Mouse (Mus musculus) forebrain, postnatal 0 days (tissue): ENCODE results near the gene Tmem252. TPM values are rescaled to one million over a fixed set of nuclear protein-coding genes. Genes with fewer than 3 reads are reported as not detected.
"Not testable (repeated sequence)": the region's sequence is repeated elsewhere in the genome, so short reads cannot be mapped to it uniquely, and the experiment has no call there.

Experiments
- ATAC-seq: fragments of 200-750 bp; cut with Nextera tagmentation; 2 replicates; pipeline ENCODE4 v1.8.0; 2017; ENCODE audit warnings: mild to moderate bottlenecking, moderate library complexity
- DNase-seq: peaks from one replicate; pipeline ENCODE4 v3.0.0-alpha.2; 2015
- H3K27ac ChIP-seq: fragments of 300-500 bp; sonication (generic); 2 replicates; pipeline ENCODE4 v1.5.1; 2014; ENCODE audit warnings: low read depth, mild to moderate bottlenecking, antibody characterized with exemption, low read length, moderate library complexity, mixed read lengths
- H3K27me3 ChIP-seq: fragments of 300-500 bp; sonication (generic); 2 replicates; pipeline ENCODE4 v1.6.1; 2014; ENCODE audit warnings: mild to moderate bottlenecking, low read length, mixed read lengths; ENCODE audit not compliant: insufficient read depth
- H3K36me3 ChIP-seq: fragments of 300-500 bp; sonication (generic); 2 replicates; pipeline ENCODE4 v1.6.1; 2014; ENCODE audit warnings: mild to moderate bottlenecking, moderate library complexity; ENCODE audit not compliant: insufficient read depth
- H3K4me1 ChIP-seq: fragments of 300-500 bp; sonication (generic); 2 replicates; pipeline ENCODE4 v1.6.1; 2014; ENCODE audit warnings: antibody characterized with exemption; ENCODE audit not compliant: insufficient read depth
- H3K4me2 ChIP-seq: fragments of 300-500 bp; sonication (generic); 2 replicates; pipeline ENCODE4 v1.6.1; 2014; ENCODE audit warnings: low read depth, mild to moderate bottlenecking, moderate library complexity
- H3K4me3 ChIP-seq: fragments of 300-500 bp; sonication (generic); 2 replicates; pipeline ENCODE4 v1.5.1; 2014; ENCODE audit warnings: low read depth, low read length, mixed read lengths
- H3K9ac ChIP-seq: fragments of 300-500 bp; sonication (generic); 2 replicates; pipeline ENCODE4 v1.6.1; 2014; ENCODE audit warnings: mild to moderate bottlenecking
- H3K9me3 ChIP-seq: fragments of 300-500 bp; sonication (generic); 2 replicates; pipeline ENCODE4 v1.6.1; 2016; ENCODE audit warnings: low read length
- CTCF ChIP-seq: sonication (generic); IDR thresholded peaks from 2 replicates; pipeline ENCODE4 v1.5.1; 2016; ENCODE audit warnings: antibody characterized with exemption, control low read depth, low read depth
- WGBS: fragments of 180-500 bp; shearing (Covaris S2); extraction: QIAGEN DNeasy Blood & Tissue Kit; methylation state at CpG from one replicate; pipeline ENCODE4 v1.1.7; 2014; 5-methylcytosine and 5-hydroxymethylcytosine counted together
- polyA plus RNA-seq: library from polyadenylated mRNA; unstranded; fragments of >200 nt; fragmentation: Nextera tagmentation; extraction: Ambion mirVana; gene quantifications from 2 replicates; pipeline ENCODE4 v1.2.1, GENCODE M21; 2015
- total RNA-seq: library from RNA; depleted of rRNA; stranded (reverse); fragments of >200 nt; gene quantifications from 2 replicates; pipeline ENCODE4 v1.2.3, GENCODE M21; 2014

The Tmem252 gene
- total and polyA plus RNA-seq, 2 experiments from 2014 or later: 0.98 to 1.2 TPM

GRCm38 (mm10) chr19:24698651-24699050, 24.8 kb downstream of the Tmem252 start:
- no peak overlapping the region for H3K9ac ChIP-seq
- ATAC-seq (no peak), DNase-seq (no peak)
- no peak overlapping the region for H3K4me2 ChIP-seq
- H3K36me3 ChIP-seq: no peaks in the 10 kb centered on the region
- no peaks in the 10 kb centered on the region for H3K9me3 ChIP-seq
- no peak overlapping the region for H3K27ac ChIP-seq
- H3K4me1 ChIP-seq: no peaks in the 10 kb centered on the region
- no peak overlapping the region for H3K4me3 ChIP-seq
- H3K27me3 ChIP-seq: no peaks in the 10 kb centered on the region
- WGBS: 71% methylated on average over 5 of the region's 5 CpGs
- TF ChIP-seq CTCF: no peak

- no peak overlapping the region for H3K9ac ChIP-seq
- TF ChIP-seq CTCF: no peak
- no peaks in the 10 kb centered on the region for H3K4me1 ChIP-seq
- 75% methylated on average over 3 of the region's 3 CpGs for WGBS
- no peak overlapping the region for H3K4me3 ChIP-seq
- no peaks in the 10 kb centered on the region for H3K36me3 ChIP-seq
- H3K27me3 ChIP-seq: no peaks in the 10 kb centered on the region
- no peaks in the 10 kb centered on the region for H3K9me3 ChIP-seq
- no peak for DNase-seq
- no peak for ATAC-seq
- no peak overlapping the region for H3K27ac ChIP-seq
- no peak overlapping the region for H3K4me2 ChIP-seq
Observed at GRCm38 (mm10) chr19:24699196-24699595, 25.4 kb downstream of the Tmem252 start.

GRCm38 (mm10) chr19:24699910-24700309, 26.1 kb downstream of the Tmem252 start:
- no peak for ATAC-seq
- H3K4me1 ChIP-seq: no peaks in the 10 kb centered on the region
- DNase-seq: no peak
- no peaks in the 10 kb centered on the region for H3K27me3 ChIP-seq
- no peak overlapping the region for H3K9ac ChIP-seq
- TF ChIP-seq CTCF: peak; percentile 47
- H3K36me3 ChIP-seq: no peaks in the 10 kb centered on the region
- no peaks in the 10 kb centered on the region for H3K9me3 ChIP-seq
- no peak overlapping the region for H3K4me2 ChIP-seq
- no peak overlapping the region for H3K4me3 ChIP-seq
- H3K27ac ChIP-seq: no peak overlapping the region

GRCm38 (mm10) chr19:24700664-24701063, 26.9 kb downstream of the Tmem252 start:
- no peak for TF ChIP-seq CTCF
- no peak for DNase-seq
- 87% methylated on average over 5 of the region's 5 CpGs for WGBS
- no peaks in the 10 kb centered on the region for H3K9me3 ChIP-seq
- no peak for ATAC-seq
- no peak overlapping the region for H3K27ac ChIP-seq
- no peaks in the 10 kb centered on the region for H3K36me3 ChIP-seq
- no peaks in the 10 kb centered on the region for H3K27me3 ChIP-seq
- no peak overlapping the region for H3K4me2 ChIP-seq
- no peak overlapping the region for H3K9ac ChIP-seq
- H3K4me3 ChIP-seq: no peak overlapping the region
- no peaks in the 10 kb centered on the region for H3K4me1 ChIP-seq

- no peak overlapping the region for H3K27ac ChIP-seq
- no peaks in the 10 kb centered on the region for H3K36me3 ChIP-seq
- H3K9me3 ChIP-seq: no peaks in the 10 kb centered on the region
- H3K9ac ChIP-seq: no peak overlapping the region
- no peaks in the 10 kb centered on the region for H3K4me1 ChIP-seq
- no peak for DNase-seq
- no peak overlapping the region for H3K4me2 ChIP-seq
- 0 out of 2 replicates have a peak, but pooled peaks have one; percentile 8 for TF ChIP-seq CTCF
- H3K4me3 ChIP-seq: no peak overlapping the region
- H3K27me3 ChIP-seq: no peaks in the 10 kb centered on the region
- no peak for ATAC-seq
- WGBS: 68% methylated on average over 8 of the region's 8 CpGs
Observed at GRCm38 (mm10) chr19:24701716-24702115, 27.9 kb downstream of the Tmem252 start.

- WGBS: 70% methylated on average over 1 of the region's 1 CpGs
Observed at GRCm38 (mm10) chr19:24703168-24703567, 29.4 kb downstream of the Tmem252 start.

GRCm38 (mm10) chr19:24703680-24704079, 29.9 kb downstream of the Tmem252 start:
- no peaks in the 10 kb centered on the region for H3K27me3 ChIP-seq

More at GRCm38 (mm10) chr19:24703168-24703567, 29.4 kb downstream of the Tmem252 start:
- not testable (repeated sequence) for DNase-seq, H3K27me3 ChIP-seq, H3K4me2 ChIP-seq, H3K9me3 ChIP-seq, H3K9ac ChIP-seq, H3K4me3 ChIP-seq, H3K4me1 ChIP-seq, H3K27ac ChIP-seq, ATAC-seq, H3K36me3 ChIP-seq
- peak; percentile 56 for TF ChIP-seq CTCF

More at GRCm38 (mm10) chr19:24703680-24704079, 29.9 kb downstream of the Tmem252 start:
- WGBS: 80% methylated on average over 8 of the region's 8 CpGs
- Histone ChIP-seq H3K27ac (no peak overlapping the region), H3K4me3 (no peak overlapping the region), H3K4me1 (no peaks in the 10 kb centered on the region), H3K36me3 (no peaks in the 10 kb centered on the region), H3K9ac (no peak overlapping the region), H3K9me3 (no peaks in the 10 kb centered on the region), H3K4me2 (no peak overlapping the region)
- TF ChIP-seq CTCF: no peak
- ATAC-seq (no peak), DNase-seq (no peak)
